Mouse (Mus musculus): ENCODE data around the gene Nrgn.

The Nrgn gene

DNA sequence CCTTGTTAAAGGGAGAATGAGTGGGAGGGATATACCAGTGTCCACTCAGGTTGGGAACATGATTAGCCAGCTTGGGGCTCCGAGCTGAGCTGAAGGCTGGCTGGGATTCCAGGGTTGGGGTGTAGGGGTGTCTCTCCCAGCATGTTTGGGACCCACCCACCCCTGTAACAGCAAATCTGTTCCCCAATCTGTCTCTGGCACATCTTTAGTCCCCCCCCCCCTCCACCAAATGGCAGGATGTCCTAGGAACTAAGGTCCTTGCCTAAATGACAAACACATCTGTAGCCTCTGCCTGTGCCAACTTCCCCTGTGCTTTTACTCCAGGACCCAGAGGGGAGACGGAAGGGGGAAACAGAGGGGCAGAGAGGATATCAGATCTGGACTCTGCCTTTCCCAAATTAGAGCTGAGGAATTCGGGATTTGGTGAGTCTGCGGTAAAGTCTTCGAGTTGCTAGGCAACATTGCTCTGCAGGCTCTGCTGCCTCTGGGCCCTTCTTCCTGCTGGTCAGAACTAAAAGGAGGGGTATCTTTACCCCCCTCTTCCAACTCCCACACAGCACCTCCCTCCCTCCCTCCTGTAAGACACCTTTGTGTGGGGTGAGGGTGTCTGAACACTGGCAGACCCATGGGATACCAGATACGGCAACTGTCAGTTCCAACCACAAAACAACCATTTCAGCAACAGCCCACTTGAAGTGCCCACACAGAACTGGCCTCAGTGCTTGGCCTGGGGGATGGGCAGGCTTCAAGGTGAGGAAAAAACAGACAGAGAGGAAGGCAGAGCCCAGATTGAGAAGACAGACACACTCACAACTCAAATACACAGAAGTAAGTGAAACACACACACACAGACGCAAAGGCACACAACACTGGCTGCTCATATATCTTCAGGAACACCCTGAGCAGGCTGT is 2.4 kb upstream of the Nrgn start, which contains the start of gene Siae:
Gene Siae (plus strand): TSS at position 861 of the 911 bp plus-strand sequence.
- DNase-seq (ENCODE audit: extremely low spot score, low read depth, low spot score), result no peak

DNA sequence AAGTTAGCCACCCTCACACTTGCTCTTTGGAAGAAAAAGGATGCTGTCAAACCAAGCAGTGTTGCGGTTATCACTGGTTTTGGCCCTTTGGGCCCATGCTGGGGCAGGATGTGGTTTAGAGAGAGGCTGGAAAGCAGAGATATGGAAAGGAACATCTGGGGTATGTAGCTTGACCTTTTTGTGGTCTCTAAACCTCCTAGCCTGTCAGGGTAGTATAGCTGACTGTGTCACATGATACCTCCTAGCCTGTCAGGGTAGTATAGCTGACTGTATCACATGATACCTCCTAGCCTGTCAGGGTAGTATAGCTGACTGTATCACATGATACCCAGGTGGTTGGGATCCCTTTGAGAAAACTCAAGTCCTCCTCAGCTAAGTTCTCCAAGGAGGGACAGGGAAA is 1.6 kb upstream of the Nrgn start:
- no peak for DNase-seq (ENCODE audit: extremely low spot score, low read depth, low spot score)

DNA sequence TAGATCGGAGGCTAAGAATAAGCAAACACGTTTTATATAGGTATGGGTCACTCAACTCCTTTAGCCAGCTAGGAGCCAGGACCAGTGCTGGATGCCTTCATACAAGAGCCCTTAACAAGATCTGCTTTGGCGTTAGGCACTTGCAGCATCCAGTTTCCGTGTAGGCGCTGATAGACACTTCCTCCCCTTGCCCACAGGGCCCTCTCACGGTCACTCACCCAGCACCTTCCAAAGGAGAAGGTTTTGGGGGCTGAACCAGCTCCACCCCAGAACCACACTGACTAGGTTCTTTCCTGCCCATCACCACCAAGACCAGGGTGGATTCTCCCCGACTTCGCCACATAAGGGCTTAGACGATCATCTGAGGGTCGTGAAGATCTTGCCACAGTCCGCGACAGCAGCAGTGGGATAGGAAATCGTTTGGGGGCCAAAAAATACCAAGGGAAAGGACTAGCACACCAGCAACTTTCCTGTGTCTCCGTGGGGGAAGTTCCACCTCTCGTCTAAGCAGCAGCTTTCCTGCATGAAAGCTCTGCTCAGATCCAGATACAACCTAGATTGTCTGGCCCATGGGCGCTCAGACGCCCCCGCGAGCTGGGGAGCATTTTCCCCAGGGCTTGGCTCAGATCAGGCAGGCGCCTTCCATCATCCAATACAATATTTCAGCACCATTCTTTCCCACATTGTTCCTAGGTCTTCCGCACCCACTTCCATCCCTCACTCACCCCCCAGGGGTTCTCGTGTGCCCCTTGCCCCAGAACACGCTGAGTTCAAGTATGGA is 763 bp downstream of the Nrgn start:
- DNase-seq (ENCODE audit: extremely low spot score, low read depth, low spot score), result no peak

DNA sequence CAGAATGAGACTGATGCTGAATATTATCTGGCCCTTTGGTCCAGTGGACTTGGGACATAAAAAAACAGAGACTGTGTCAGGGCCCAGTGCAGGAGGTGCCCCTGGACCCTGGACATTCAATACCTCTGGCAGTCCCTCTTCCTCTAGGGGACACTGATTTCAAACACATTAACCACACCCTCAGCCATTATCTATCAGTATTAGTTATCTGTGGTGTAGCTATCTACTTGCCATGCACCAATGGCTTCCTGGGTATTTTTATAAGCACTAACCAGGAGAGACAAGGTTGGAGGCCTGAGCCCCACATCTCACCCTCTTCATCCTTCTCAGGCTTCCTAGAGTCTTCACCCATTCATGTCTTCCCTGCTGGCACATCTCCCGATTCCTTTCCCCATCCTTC is 2.3 kb downstream of the Nrgn start:
- no peak for DNase-seq (ENCODE audit: extremely low spot score, low read depth, low spot score)

DNA sequence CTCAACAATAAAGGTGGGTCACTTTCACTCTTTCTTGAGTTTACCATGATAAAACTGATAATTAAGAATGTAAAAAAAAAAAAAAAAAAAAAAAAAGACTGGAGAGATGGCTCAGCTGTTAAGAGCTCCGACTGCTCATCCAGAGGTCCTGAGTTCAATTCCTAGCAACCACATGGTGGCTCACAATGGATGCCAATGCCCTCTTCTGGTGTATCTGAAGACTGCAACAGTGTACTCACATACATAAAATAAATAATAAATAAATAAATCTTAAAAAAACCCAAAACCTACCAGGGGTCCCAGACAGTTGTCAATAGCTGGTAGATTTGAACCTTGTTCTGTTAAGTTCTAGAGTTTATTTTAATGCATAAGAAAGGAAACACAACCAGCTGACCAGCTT is 5.8 kb downstream of the Nrgn start:
- no peak for DNase-seq (ENCODE audit: extremely low spot score, low read depth, low spot score)

DNA sequence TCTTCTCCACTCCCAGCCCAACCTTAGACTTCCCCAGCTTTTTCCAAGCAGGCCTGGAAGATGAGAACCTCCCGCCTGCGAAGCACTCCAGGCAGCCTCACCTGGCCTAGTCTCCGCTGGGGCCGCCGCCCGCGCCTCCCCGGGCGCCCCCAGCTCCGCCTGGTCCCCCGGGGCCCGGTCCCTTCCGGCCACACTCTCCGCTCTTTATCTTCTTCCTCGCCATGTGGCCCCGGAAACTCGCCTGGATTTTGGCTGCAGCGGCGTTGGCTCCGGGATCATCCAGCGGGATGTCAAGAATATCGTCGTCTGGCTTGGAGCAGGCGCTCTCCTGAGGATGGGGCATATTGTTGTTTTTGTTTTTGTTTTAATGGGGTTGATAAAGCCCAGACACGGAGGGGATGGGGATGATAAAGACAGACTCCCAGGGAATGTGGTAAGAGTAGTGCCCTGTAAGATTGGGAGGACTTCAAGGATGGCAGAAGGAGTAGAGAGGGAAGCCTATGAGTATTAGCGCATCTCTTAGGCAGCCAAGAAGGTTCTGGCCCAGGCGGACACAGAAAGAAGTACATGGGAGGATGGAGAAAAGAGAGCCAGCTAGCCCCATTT is 6.8 kb downstream of the Nrgn start:
- DNase-seq (ENCODE audit: extremely low spot score, low read depth, low spot score), result no peak

DNA sequence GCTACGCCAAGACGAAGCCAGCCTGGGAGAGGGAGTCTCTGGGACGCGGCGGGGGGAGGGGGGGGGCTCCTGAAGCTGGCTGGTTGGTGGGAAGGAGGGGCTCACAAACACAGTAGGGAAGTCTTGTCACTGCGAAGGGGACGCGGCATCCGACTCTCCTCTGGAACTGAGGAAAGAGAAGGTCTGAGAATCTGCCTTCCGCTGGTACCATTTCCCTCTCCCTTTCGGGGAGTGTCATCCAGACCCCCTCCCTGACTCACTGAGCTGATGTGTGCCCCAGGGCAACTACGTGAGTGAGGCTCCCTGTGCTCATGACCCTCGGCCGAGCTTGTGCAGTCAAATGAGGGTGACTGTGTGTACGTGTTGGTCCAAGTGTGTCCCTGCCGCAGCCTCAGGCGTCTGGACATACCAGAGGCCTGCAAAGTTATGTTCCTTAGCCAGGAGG is 7.5 kb downstream of the Nrgn start:
- DNase-seq (ENCODE audit: extremely low spot score, low read depth, low spot score), result no peak

DNA sequence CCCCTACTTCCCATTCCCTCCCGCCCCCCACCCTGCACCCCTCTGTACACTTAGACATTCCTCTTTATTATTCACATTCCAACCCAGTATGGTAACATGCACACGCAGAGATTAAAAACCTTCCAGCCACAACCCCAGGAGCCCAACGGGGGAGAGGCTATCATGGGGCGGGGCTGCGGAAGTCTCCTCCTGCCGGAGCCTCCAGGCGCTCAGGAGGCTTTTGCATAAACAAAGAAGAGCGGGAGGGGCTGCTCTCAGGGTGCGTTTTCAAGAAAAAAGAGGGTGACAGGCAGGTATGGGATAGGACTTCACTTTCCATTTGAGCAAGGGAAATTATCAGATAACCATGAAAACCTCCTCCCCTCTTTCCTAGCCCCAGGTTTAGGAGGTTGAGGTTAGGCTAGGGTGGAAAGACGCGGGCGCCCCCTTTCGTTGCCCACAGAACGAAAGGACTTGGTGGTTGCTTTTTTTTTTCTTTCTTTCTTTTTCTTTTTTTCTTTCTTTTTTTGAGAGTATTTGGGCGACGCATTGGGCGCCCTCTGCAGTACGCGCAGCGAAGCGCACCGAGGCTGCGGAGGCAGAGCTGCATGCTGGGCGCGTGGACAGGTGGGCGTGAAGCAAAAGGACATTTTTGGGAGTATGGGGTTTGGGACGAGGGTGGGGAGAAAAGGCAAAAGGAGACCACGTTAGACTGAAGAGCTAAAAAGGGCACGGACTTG is 8.1 kb downstream of the Nrgn start:
- no peak for DNase-seq (ENCODE audit: extremely low spot score, low read depth, low spot score)

DNA sequence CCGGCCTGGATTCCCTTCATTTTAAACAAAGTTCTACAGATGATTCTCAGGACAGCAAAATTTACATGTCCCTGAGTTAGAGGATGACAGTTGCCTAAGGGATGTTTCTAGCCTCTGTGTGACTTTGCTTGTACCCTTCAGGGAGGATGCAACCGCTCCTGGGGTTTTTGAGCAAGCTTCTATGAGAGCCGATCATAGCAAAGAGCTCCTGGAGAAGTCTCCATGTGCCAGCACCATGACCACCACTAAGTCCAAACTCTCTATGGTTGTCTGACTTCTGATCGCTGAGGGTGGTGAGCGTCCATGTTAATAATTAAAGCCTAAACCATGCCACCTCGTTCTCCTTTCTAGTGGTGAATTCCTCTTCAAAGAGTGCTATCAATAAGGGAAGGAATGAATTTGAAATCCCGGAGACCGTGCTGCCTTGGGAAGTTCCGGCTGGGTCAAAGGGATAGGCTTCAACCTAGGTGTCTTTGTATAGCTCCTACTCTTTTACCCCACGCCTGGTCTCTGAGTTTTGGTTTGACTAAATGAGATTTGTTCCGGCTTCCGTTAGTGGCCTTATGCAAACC is 8.7 kb downstream of the Nrgn start:
- no peak for DNase-seq (ENCODE audit: extremely low spot score, low read depth, low spot score)

DNA sequence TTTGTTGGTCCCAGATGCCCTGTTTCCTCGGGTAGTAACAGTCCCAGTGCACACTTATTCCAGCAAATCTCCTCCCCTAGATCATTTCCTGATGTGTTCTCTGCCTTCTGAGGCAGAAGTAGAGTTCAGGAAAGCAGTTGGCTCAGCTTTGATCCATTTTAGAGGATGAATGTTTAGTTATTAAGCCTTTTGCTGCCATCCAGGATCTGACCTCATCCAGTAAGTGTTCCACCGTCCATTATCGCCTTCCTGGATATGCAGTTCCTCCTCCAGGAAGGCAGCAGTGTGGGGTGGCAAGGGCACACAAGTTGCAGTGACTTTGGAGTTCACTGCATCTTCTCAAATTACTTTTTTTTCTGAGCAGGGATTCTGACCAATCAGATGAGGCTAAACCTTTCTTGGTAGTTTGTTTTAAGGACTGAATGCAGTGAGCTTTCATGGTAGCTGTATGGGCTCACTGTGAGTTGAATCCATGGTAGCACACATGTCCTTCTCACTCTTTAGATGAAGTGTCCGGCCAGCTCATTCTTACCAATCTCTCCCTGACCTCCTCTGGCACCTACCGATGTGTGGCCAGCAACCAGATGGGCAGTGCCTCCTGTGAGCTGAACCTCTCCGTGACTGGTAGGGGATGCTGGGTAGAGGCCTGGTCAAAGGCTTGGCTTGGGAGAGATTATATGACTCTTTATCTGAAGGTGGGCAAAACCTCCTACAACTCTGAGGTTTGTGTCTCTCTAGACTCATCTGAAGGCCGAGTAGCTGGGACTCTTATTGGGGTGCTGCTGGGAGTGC is 10.7 kb downstream of the Nrgn start:
- DNase-seq (ENCODE audit: extremely low spot score, low read depth, low spot score), result no peak

DNA sequence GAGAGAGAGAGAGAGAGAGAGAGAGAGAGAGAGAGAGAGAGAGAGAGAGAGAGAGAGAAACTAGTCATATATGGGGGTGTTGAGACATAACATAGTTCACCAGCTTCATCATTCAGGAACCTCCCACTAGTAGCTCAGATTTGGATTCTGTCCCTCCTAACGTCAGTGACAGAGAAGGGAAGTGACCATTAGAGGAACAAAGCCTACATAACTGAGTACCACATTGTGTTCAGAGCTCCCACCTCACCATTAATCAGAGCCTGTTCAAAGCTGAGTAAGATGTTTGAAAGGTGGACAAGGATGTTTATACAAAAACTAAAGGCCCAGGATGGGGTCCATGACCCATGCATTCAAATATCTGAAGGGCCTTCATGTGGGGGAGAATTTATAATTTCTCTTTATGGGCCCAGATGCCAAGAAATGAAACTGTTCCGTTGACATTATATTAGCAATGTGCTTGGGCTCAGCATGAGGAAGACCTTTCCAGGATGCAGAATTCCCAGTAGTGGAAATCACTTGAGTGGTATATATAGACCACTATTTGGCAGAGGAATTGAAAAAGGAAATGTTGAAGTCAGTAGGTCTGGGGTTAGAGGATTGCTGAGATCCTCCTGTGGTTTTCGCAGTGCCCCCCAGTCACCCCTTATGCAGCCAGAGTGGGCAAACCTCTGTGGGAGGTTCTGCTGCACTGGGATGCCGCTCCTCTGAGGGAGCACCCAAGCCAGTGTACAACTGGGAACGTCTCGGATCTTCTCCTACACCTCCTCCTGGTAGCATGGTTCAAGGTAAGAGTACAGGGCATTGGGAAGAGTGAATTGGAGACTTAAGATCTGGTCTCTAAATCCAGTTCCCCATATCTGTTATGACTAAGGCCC is 11.8 kb downstream of the Nrgn start:
- no peak for DNase-seq (ENCODE audit: extremely low spot score, low read depth, low spot score)

DNA sequence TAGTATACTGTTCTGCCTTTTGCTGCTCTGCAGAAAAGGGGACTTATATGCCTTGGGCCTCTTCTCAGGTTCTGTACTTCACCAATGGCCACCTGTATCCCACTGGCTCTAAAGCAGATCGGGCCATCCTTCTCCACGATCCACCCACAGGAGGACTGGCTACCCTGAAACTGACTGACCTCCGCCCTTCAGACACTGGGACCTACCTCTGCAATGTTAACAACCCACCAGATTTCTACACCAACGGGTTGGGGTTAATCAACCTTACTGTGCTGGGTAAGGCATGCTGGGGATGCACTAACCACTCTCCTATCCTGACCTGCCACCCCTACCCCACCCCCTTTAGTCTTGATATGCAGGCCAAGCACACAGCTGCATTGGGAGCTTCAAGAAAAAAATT is 12.5 kb downstream of the Nrgn start:
- DNase-seq (ENCODE audit: extremely low spot score, low read depth, low spot score), result no peak

DNA sequence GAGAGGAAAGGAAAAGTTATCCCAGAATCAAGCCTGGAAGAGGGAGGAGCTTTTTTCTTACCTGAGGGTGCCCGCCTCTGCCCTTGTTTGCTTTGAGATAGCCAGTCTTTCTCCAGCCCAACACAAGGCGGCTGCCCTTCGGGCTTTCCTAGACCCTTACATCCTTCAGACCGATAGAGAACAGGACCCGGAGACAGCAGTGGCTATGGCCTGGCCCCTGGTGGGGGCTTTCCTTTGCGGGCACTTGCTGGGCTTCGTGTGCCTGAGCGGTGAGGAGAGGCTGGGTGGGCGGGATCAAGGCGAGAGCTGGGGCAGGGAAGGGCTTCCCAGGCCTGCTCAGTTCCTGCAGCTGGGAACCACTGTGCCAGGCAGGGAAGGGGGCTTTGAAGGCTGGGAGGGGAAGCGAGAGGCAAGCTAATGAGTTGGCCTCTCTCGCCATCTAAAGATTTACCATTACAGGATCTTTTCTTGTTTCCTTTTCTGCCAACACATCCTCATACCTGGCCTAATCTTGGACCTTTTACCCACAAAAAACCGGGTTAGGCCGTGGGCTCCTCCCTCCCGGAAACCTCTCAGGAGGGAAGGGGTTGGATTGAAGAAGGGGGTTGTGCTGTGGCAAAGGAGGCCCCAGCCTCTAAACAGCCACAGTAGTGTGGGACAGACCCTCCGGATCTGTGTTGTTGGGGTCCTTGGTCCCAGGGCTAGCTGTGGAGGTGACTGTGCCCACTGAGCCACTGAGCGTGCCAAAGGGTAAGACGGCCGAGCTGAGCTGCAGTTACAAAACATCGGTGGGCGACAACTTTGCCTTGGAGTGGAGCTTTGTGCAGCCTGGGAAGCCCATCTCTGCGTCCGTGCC is 13.3 kb downstream of the Nrgn start, which contains the start of gene Vsig2:
Gene Vsig2 (plus strand): TSS at position 86 of the 856 bp plus-strand sequence.
- DNase-seq (ENCODE audit: extremely low spot score, low read depth, low spot score), result no peak

DNA sequence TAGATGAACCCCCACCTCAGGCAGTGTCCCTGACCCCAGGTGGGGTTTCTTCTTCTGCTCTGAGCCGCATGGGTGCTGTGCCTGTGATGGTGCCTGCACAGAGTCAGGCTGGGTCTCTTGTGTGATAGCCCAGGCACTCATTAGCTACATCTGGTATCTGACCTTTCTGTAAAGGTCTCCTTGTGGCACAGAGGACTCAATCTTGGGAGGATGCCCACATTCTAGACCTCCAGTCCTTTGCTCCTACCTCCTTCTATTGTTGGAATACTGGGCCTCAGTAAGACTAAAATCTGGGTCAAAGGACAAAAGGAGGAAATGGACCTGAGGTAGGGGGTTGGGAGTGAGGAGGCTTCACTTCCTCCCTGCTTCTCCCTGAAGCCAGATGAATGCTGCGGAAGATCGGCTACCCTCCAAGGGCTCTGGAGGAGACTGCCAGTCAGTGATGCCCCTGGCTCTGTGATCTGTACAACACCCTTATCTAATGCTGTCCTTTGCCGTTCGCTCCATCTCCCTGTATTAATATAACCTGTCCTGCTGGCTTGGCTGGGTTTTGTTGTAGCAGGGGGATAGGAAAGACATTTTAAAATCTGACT is 14.9 kb downstream of the Nrgn start:
- DNase-seq (ENCODE audit: extremely low spot score, low read depth, low spot score), result no peak

DNA sequence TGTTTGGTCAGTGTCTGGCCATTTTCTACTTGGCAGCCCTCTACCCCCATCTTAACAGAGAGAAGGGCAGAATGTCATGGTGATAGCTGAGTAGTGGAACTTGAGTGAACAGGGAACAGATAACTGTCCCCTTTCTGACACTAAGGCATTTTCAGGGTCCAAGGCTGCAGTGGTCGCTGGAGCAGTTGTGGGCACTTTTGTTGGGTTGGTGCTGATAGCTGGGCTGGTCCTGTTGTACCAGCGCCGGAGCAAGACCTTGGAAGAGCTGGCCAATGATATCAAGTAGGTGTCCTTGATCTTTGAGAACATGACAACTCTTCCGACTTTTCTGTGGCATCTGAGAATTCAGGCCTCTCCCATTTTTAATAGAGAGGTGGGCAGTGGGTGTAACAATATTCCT is 15.9 kb downstream of the Nrgn start:
- DNase-seq (ENCODE audit: extremely low spot score, low read depth, low spot score), result no peak

DNA sequence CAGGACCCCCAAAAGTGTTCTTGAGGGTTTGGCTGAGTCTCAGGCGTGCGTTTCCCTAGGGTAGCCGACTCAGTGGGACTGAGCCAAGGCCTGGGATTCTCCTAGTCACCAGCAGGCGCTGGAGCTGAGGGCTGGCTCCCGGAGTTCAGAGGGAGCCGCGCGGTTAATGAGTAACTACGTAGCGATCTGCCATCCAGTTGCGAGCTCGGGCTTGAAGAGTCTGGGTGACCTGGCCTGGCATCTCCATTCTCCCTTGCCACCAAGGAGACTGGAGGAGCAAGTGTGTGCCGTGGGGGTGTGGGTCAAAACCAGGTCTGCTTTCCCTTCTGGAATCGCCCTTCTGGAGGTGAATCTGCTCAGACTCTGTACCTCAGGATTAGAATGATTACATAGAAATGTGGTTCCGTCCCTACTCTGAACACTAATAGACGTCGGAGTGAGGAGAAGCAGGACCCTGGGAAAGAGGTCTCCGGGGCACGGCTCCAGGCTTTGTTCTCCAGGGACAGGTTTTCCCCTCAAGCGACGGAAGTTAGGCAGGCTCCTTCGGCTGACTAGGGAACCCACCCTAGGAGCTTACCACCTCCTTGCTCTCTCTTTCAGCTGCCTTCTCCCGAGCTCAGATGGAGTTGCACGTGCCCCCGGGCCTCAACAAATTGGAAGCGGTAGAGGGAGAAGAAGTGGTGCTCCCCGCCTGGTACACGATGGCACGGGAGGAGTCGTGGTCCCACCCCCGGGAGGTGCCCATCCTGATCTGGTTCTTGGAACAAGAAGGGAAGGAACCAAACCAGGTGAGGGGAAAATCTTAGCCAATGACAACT is 21.6 kb downstream of the Nrgn start:
- DNase-seq (ENCODE audit: extremely low spot score, low read depth, low spot score), result no peak
